ENCODE assay signal across 11 mouse cellular contexts in the genomic region with DNA sequence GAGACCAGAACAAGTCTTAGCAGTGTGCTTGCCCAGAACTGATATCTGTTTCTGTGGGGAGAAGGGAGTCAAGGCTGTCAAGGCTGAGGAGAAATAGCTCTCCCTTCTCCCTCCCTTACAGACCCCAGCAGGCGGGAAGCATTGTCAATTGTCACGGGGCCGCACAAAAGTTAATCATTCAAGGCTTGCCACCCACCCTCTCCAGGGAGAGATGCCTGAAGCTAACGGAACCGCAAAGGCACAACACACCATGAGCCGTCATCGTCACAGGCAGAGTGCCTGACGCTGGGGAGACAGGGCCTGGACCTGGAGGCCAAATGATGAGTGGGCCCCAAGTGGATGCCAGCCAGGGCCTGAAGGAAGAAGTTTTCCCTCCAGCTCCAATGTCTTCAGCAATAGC. TPM values are rescaled to one million over a fixed set of nuclear protein-coding genes. Genes with fewer than 3 reads are reported as not detected.
A peak's percentile ranks its signal among the peaks of the same experiment; 100 is the strongest.
DNase-seq lines count a peak whose midpoint lies in the region; ATAC-seq and TF ChIP-seq lines count a peak whose summit lies in the region.
"Had no signal": no experiment of that assay in that cellular context is flagged by ENCODE, and none has a peak within 500 bp of the region (broad histone marks: within the 10 kb centered on the region; RNA-seq: fewer than 3 reads in every experiment).

No protein-coding gene starts in this region.

- DNase-seq in heart, postnatal 14 days = no peak
- peak; percentile 32 for DNase-seq in lung, embryonic 14.5 days
- no peak for DNase-seq in lung, postnatal 10 days
- peak; percentile 22 for DNase-seq in yolk sac, embryonic 10.5 days (ENCODE audit: low spot score)
- DNase-seq: adrenal gland, postnatal 36 days; cerebellum, adult 2 months; lung, adult 2 months had no signal

- TF ChIP-seq CTCF in lung, embryonic 14.5 days (IDR thresholded peaks at IDR 0.05; ENCODE audit: low read depth) = no peak
- no peak for TF ChIP-seq CTCF in intestine, postnatal 0 days (IDR thresholded peaks at IDR 0.05; ENCODE audit: low read depth)

- H3K9ac ChIP-seq in heart, embryonic 15.5 days = 0 out of 2 replicates have a peak overlapping the region, but pooled peaks have one; percentile 8
- no peak overlapping the region for H3K9ac ChIP-seq in lung, embryonic 14.5 days
- H3K9ac ChIP-seq in forebrain, embryonic 16.5 days (replicated peaks; ENCODE audit: low read depth, low read length) = peak overlapping the region; percentile 30
- no peak overlapping the region for H3K9ac ChIP-seq in intestine, postnatal 0 days (ENCODE audit: low read depth, low read length)

- no peak overlapping the region for H3K4me3 ChIP-seq in heart, embryonic 15.5 days
- H3K4me3 ChIP-seq in lung, embryonic 14.5 days (ENCODE audit: low read depth, low read length) = no peak overlapping the region
- H3K4me3 ChIP-seq in forebrain, embryonic 16.5 days (replicated peaks; ENCODE audit: low read length) = no peak overlapping the region
- H3K4me3 ChIP-seq in intestine, postnatal 0 days (ENCODE audit: low read depth, low read length) = no peak overlapping the region

- no peaks in the 10 kb centered on the region for H3K9me3 ChIP-seq in heart, embryonic 15.5 days (replicated peaks)
- H3K9me3 ChIP-seq in lung, embryonic 14.5 days (ENCODE audit: low read depth, low read length) = no peaks in the 10 kb centered on the region
- H3K9me3 ChIP-seq in forebrain, embryonic 16.5 days (ENCODE audit: control insufficient read depth, low read length) = no peaks in the 10 kb centered on the region
- H3K9me3 ChIP-seq in intestine, postnatal 0 days (ENCODE audit: control insufficient read depth) = no peaks in the 10 kb centered on the region

- peaks cover 34% of the 10 kb centered on the region for H3K4me1 ChIP-seq in heart, embryonic 15.5 days (replicated peaks)
- H3K4me1 ChIP-seq in lung, embryonic 14.5 days (ENCODE audit: insufficient read depth) = peaks cover 7% of the 10 kb centered on the region; the same call in 1 of the 2 replicates
- H3K4me1 ChIP-seq in forebrain, embryonic 16.5 days (replicated peaks; ENCODE audit: control insufficient read depth, insufficient read depth, low read length) = peaks cover 20% of the 10 kb centered on the region
- H3K4me1 ChIP-seq in intestine, postnatal 0 days (replicated peaks; ENCODE audit: control insufficient read depth, insufficient read depth, low read length) = peaks cover 7% of the 10 kb centered on the region; the same call in 1 of the 2 replicates

- H3K27ac ChIP-seq in heart, embryonic 15.5 days = peak overlapping the region; percentile 84
- no peak overlapping the region for H3K27ac ChIP-seq in lung, embryonic 14.5 days (ENCODE audit: low read depth)
- H3K27ac ChIP-seq in forebrain, embryonic 16.5 days (ENCODE audit: low read length) = no peak overlapping the region
- no peak overlapping the region for H3K27ac ChIP-seq in intestine, postnatal 0 days (ENCODE audit: low read depth, low read length)

- peaks cover 3% of the 10 kb centered on the region; the same call in 1 of the 2 replicates for H3K27me3 ChIP-seq in heart, embryonic 15.5 days
- no peaks in the 10 kb centered on the region for H3K27me3 ChIP-seq in lung, embryonic 14.5 days (ENCODE audit: insufficient read depth, low read length)
- H3K27me3 ChIP-seq in forebrain, embryonic 16.5 days (replicated peaks; ENCODE audit: control insufficient read depth, insufficient read depth, low read length) = peaks cover 2% of the 10 kb centered on the region; the same call in 1 of the 2 replicates
- H3K27me3 ChIP-seq in intestine, postnatal 0 days (replicated peaks; ENCODE audit: control insufficient read depth, insufficient read depth, low read length) = no peaks in the 10 kb centered on the region; the same call in 1 of the 2 replicates

- H3K4me2 ChIP-seq in heart, embryonic 15.5 days = peak overlapping the region; percentile 51; the same call in 1 of the 2 replicates
- H3K4me2 ChIP-seq in lung, embryonic 14.5 days = no peak overlapping the region
- peak overlapping the region; percentile 21 for H3K4me2 ChIP-seq in forebrain, embryonic 16.5 days (ENCODE audit: low read length)
- H3K4me2 ChIP-seq in intestine, postnatal 0 days (replicated peaks; ENCODE audit: low read depth) = no peak overlapping the region

- 38% methylated on average over 8 of the region's 8 CpGs for WGBS in heart, embryonic 15.5 days
- 18% methylated on average over 8 of the region's 8 CpGs for WGBS in lung, embryonic 14.5 days
- WGBS in forebrain, embryonic 16.5 days = 3% methylated on average over 8 of the region's 8 CpGs
- 41% methylated on average over 8 of the region's 8 CpGs for WGBS in intestine, postnatal 0 days

- no peak for ATAC-seq in heart, embryonic 15.5 days (replicated peaks; ENCODE audit: insufficient number of reproducible peaks, insufficient read depth, low FRiP score, low read depth)
- no peak for ATAC-seq in lung, embryonic 14.5 days (ENCODE audit: insufficient read depth)
- no peak; the same call in 1 of the 2 replicates for ATAC-seq in forebrain, embryonic 16.5 days
- ATAC-seq in intestine, postnatal 0 days = no peak
- ATAC-seq: CD4-positive, CD25-positive, alpha-beta regulatory T cell, adult 4 months had no signal

- no peaks in the 10 kb centered on the region for H3K36me3 ChIP-seq in heart, embryonic 15.5 days
- H3K36me3 ChIP-seq in lung, embryonic 14.5 days (ENCODE audit: insufficient read depth) = no peaks in the 10 kb centered on the region
- no peaks in the 10 kb centered on the region for H3K36me3 ChIP-seq in forebrain, embryonic 16.5 days (ENCODE audit: control insufficient read depth, insufficient read depth)
- no peaks in the 10 kb centered on the region for H3K36me3 ChIP-seq in intestine, postnatal 0 days (ENCODE audit: control insufficient read depth, insufficient read depth)

- intact Hi-C loops in heart, postnatal 14 days (cut with DNase I) = no loop called here

RNA-seq across cellular contexts. Expression of gene Nfam1, which starts 22.7 kb away (rescaled TPM):
- 1.8 and 3.9 TPM in 2 replicates for polyA plus RNA-seq in heart, embryonic 15.5 days (2015; fragmentation: Nextera tagmentation; extraction: Ambion mirVana)
- total RNA-seq in heart, postnatal 14 days (2021) = 1 to 10 TPM; 2.2 to 2.4 TPM
- 3.6 and 3.9 TPM in 2 replicates for polyA plus RNA-seq in lung, embryonic 14.5 days (2014; fragmentation: Nextera tagmentation; extraction: Ambion mirVana)
- polyA plus RNA-seq in forebrain, embryonic 16.5 days (2015; fragmentation: Nextera tagmentation; extraction: Ambion mirVana) = 1.5 and 1.7 TPM in 2 replicates
- 1.1 and 1.2 TPM in 2 replicates for polyA plus RNA-seq in intestine, postnatal 0 days (2015; fragmentation: Nextera tagmentation; extraction: Ambion mirVana)

RNA-seq across cellular contexts. Expression of gene Tcf20, which starts 22.8 kb away (rescaled TPM):
- 4.2 and 5.2 TPM in 2 replicates for polyA plus RNA-seq in heart, embryonic 15.5 days (2015; fragmentation: Nextera tagmentation; extraction: Ambion mirVana)
- 10 to 100 TPM; 49.9 to 59.1 TPM for total RNA-seq in heart, postnatal 14 days (2021)
- polyA plus RNA-seq in lung, embryonic 14.5 days (2014; fragmentation: Nextera tagmentation; extraction: Ambion mirVana) = 9.9 and 10.9 TPM in 2 replicates
- polyA plus RNA-seq in forebrain, embryonic 16.5 days (2015; fragmentation: Nextera tagmentation; extraction: Ambion mirVana) = 18.3 and 18.6 TPM in 2 replicates
- polyA plus RNA-seq in intestine, postnatal 0 days (2015; fragmentation: Nextera tagmentation; extraction: Ambion mirVana) = 3.9 and 4.1 TPM in 2 replicates

Comparison
In these comparisons a context has a peak if more than half of its experiments do, and no peak if none do; other contexts are left out.
1. DNase-seq: peak in lung, embryonic 14.5 days (single experiment) and yolk sac, embryonic 10.5 days (single experiment); none in heart, postnatal 14 days (0 of 2) and lung, postnatal 10 days (single experiment).
2. H3K4me2 ChIP-seq: peak in heart, embryonic 15.5 days (single experiment) and forebrain, embryonic 16.5 days (single experiment); none in lung, embryonic 14.5 days (single experiment) and intestine, postnatal 0 days (single experiment).
3. H3K9ac ChIP-seq: peak in heart, embryonic 15.5 days (single experiment) and forebrain, embryonic 16.5 days (single experiment); none in lung, embryonic 14.5 days (single experiment) and intestine, postnatal 0 days (single experiment).